Mouse (Mus musculus) v-Abl transformed pro-B cells (cell line): ENCODE results near the gene Mthfs.

Experiments
- in situ Hi-C, 2 experiments: fragments of 400-800 bp; cut with MboI; formaldehyde crosslinking; loops; one replicate each; pipeline ENCODE4 v1.15.1; 2025; ENCODE audit not compliant: unreplicated experiment in 2 of 2

Mthfs gene

DNA sequence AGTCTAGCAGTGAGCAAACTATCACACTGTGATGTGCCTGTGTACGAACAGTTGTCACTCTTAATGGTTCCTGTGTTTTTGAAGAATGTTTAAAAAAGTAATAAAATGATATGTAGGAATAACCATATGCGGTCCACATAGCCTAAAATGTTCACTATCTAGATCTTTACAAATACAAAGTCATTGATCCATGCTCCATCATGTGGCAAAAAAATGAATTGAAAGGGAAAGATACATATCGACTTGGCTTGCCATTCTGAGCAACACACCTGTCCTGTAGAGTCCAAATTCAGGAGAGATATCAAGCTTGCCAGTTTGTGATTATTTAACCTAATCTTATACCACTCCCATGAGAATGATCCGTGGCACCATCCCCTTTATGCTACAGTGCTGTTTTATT is 164.2 kb downstream of the Mthfs start:
- in situ Hi-C loops, result no loop called here

DNA sequence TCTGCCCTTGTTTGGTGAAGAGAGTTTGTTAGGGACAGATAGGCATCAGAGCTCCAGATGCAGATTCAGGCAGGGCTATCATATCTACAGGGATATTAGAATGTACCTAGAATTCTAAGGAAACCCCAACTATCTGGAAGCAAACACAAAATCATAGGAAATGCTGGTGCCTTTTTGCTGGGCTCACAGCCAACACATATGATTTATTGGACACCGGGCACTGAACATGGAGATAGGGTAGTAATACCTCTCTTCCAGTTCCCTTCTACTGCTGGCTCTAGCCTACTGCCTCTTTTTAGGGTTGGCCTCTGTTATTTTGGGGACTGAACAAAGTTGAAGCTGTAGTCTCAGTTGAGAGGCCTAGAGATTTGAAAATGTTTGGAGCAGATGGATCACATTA is 192.6 kb downstream of the Mthfs start:
- in situ Hi-C loops, result no loop called here
